Mouse (Mus musculus) right cerebral cortex, postnatal 25 days (tissue): ENCODE measurements at regions not wholly inside any gene's neighbourhood (a gene's known extent, or its start where the extent isn't known, plus 50 kb on each side); places are given as distances from the start of the nearest gene placed in this dataset.

Experiments
- DNase-seq: peaks from one replicate; pipeline ENCODE4 v3.0.0; 2022

DNA sequence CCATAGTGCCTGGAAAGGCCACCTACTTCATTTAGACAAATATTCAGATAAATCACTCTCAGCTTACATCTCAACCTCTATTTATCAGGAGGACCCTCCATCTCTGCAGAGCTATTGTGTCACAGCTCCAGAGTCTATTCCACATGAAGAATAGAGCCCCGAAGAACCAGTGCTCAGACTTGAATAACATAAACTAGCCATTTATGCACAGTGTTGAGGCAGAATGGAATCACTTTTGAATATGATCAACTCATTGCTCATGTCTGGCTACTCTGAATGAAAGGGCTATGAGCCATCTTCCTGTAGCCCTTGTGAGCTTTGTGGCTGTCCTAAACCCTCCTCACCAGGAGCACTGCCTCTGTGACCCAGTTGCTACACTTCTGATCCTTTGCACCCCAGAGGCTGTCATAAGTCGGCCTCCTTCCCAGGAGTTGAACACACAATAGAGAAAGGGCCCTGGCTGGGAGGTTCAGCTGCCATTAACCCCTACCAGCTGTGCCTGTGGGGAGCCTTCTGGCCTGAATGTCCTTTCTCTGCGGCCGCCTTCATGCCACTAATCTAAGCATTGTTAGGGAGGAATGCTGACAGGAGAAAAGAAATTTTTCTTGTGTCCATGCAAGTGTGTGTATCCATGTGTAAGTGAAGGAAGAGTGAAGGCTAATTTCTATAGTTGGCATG is 195.5 kb upstream of the Sp8 start:
- DNase-seq = no peak

DNA sequence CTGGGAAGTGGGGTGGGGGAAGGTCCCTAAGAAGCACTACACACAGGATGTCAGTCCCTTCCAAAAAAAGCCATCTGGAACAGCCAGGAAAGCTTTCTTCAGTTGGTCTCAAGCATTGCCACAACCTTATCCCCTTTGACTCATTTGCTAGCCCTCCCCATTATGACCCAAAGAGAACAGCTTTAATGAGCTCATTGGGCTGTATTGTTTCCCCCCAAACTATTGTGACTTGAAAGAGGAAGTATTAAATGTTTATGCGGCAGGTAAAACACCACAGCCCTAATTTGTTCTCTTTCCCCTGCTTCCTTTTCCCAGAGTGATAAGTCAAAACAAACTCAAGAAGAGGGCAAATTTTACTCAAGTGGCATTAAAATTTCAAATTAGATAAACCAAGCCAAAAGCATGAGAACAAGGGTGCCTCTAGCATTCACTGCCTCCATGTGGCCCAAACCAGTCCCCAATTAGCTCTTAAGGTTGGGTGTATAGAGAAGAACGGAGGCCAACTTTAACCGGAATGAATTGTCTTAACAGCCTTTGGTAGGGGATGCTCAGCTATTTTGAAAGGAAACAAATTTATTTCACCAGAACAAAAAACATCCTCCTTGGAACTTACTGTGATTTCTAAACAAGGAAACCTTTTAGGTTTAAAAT is 196.7 kb upstream of the Sp8 start:
- no peak for DNase-seq

DNA sequence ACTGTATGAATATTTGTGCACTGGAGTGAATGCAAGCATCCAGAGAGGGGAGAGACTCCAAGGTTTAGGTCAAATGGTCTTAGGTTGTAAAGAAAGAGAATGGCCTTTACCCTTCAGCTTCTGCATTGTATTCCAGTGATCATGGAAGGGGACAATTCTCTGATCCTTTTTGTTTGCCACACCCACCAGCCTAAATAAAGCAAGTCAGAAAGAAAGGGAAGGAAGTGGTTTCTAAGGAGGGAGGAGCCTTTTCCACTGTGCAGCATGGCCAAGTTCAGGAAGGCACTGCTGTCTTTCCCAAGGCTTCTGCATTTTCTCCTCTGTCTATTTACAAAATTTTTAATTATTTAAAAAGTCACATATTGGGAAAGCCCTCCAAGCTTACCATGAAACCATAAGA is 197.5 kb upstream of the Sp8 start:
- DNase-seq = no peak

DNA sequence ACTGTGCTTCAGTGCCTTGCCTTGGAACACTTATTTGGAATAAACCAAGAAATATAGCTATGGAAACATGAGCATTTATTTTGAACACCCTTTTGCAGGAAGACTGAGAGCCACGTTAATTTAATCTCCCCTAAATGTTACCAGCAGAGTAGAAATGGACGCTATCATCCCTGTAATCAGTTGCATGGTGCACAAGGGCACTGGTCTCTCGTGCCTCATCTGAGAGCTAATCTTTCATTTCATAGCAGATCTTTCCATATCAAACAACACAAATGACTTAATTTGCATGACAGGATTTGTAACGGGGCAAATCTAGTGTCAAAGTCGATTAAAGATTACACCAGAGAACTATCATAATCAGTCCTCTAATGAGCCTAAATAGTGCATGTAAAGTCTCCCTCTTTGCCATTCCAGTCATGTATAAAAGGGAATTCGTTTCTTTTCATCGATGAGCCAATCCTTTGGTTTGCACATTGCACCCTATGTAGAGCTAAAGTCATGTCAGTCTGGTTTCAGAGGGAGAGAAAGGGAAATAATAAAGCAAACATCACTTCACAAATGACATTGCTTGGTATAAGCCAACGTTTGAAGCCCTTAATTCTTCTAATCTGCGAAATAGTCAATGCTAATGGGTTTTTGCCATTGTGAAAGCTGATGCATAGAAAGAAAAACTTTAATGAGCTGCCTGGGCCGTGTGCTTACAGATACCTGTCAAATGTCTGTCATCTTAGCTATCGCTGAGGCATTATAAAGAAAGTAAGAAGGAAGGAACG is 198.7 kb upstream of the Sp8 start:
- DNase-seq = no peak

DNA sequence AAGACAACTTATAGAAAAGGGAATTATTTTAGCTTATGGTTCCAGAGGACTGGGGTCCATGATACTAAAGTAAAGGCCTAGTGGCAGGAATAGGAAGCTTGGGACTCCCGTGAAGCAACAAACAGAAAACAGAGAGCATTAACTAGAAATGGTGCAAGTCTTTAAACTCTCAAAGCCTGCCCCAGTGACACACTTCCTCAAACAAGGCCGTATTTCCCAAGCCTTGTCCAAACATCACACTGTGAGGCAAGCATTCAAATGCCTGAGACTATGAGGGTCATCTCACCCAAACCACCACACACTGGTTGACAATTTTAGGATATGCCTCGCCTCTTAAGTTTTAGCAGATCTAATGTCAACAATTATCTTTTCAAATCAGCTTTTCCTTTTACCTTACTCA is 205.2 kb upstream of the Sp8 start:
- no peak for DNase-seq

DNA sequence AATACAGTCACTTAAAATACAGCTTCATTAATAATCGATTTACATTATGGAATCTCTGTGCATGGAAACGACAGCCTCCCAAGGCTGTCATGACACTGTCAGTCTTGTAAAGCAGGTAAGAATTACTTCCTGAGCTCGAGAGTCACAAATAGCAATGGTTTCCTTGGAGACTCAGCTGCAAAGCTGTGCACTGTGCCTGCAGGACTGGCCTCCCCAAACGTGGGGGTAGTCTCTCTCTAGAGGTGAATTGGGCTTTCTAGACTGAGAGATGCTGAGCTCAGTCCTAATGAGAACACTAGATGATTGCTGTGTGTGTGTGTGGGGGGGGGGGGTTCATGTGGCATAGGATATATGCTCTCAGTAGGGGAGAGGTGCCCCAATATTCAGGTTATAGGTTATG is 208.9 kb upstream of the Sp8 start:
- DNase-seq = no peak

DNA sequence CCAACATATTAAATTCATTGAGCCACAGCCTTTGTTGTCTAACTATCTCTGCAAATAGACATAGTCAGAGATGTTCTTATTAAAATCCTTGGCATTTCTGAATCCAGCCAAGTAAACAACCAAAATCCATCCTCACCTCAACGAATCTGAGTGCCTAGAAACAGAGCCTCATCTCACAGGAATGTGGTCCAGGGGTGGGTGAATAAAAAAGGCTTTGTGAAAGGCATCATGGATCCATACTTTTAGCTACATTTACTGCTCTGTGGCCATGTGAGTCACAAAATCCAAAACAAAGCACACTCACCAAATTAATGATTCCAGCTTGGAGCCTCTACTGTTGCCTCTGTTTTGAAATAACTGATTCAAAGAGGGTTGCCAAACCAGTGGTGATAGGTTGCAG is 210.7 kb upstream of the Sp8 start:
- DNase-seq = no peak

DNA sequence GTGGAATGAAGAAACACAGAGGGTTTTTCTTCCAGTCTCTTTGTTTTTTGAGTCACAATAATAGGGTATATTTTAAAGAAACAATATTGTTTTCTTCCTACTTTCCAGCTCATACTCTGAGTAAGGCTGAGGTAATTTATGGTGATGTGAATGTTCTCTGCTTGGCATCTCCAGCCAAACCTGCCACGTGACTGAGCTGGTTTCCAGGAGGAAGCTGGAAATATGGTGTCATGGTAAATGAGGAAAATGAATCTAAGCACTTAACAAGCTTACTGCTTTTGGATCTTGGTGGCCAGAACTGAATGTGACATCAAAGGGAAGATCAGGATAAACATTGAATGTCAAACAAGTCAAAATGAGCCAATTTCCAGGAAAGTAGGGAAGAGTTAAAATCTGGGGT is 215.8 kb upstream of the Sp8 start:
- DNase-seq = no peak

DNA sequence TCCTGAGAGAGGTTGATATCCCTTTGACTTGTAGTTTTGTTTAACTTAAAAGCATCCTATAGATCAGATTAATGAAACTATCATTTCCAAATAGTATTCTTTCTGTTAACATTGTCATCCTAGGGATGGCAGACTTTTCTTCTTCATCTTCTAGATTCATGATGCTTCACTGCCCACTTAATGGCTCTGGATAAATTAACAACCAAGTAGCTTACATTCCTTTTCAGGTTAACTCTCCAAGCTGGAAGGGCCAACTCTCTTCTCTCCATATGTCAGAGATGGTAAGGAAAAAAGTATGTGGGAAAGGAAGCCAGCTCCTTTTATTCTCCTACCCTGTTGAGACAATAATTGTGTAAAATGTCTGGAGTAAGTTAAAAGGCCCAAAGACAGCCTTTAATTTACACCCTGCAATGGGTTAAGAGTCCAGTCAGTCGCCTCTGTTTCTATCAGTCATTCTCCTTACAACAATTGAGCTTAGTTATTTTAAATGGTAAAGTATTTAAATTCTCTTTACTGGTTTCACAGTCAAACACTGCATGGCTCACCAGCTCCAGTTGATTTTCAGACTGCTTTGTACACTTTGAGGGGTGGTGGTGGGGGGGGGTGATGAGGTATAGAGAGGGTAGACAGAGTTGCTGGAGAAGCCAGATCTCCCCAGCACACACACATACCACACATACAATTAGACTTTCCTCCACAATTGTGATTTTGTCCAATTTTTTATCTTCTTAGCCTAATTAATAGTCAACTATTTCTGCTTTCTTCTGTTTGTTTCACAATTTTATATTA is 224.2 kb upstream of the Sp8 start:
- no peak for DNase-seq

DNA sequence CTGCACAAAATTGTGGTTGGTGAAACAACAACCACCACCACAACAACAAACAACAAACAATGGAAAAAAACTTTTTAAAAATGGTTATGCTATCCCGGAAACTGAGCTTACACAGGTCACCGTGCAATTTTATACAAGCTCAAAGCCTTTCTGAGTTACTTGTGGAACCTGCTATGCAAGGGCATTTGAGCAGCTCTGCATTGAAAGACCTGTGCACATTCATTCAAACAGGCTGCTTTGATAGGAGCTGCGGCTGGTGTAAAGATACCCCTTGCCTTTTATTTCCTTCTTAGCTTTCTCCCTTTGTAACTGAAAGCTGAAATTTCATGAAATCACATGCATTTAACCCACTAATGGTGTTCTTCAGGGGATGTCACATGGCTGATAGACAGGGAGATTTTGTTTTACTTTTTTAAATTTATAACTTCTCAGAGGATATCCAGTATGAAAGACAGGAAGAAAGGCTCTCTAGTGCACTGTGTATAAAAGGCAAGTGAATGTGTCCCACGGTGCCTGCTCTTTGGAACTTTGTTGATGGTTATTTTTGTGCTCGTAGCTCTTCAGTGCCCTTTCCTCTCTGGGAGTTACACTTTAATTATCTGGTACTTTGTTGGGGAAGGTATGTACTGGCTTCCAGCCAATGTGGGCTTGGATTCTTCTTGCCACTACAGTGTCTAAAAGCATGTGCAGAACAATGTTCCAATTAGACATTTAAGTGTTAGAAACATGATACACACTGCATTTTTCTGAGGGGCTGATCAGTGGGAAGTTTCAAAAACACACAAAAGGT is 225.1 kb upstream of the Sp8 start:
- DNase-seq = no peak

DNA sequence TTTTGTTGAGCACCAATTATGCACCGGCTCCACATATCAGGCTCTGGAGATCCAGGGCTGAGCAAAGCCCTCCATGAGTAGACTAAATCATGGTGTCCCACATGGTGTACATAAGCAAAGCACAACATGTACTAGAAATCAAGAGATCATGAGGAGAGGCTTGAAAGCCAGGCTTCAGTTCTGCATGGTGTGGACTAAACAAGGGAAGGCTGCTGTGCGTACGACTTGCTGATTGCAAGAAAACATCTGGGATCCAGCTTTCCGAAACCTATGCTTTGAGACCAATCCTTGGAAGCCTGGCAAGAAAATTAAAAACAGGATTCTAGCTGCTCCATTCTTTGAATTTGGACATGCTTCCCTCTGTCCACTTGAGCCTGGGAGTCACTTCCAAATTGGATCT is 249.1 kb upstream of the Sp8 start:
- DNase-seq = no peak

DNA sequence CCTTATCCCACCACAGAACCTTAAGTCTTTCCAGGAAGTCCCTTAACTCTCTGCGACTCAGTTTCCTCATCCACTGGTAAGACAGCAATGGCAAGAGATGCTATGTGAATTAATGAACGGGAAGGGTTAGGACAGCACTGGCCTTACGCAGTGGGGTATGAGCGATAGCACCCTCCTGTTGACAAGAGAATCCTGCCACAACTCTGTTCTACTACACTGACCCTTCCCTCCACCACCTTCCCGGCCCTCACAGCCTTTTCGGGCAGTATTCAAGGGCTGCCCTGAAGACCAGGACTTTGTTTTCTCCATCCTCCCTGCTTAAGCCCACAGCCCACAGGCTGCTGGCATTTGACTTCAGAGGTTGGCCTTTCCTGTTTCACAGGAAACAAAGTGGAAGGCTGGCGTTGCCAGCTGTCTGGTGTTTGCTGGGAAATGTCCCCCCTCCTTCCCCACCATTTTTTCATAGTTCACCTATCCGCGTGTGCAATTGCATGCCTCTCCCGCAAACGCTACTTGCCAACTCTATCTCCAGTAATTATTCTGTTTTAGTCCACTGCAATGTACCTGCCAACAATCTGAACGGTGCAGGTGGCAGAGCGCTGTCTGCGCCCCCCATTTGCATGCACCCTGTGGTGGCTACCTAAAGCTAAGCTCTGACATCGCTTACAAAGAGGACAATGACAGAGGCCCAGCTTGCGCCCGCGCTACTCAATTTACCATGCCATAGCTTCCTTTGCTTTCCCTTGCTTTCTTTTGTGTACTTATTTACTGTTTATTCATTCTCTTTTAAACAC is 251.2 kb upstream of the Sp8 start:
- no peak for DNase-seq

DNA sequence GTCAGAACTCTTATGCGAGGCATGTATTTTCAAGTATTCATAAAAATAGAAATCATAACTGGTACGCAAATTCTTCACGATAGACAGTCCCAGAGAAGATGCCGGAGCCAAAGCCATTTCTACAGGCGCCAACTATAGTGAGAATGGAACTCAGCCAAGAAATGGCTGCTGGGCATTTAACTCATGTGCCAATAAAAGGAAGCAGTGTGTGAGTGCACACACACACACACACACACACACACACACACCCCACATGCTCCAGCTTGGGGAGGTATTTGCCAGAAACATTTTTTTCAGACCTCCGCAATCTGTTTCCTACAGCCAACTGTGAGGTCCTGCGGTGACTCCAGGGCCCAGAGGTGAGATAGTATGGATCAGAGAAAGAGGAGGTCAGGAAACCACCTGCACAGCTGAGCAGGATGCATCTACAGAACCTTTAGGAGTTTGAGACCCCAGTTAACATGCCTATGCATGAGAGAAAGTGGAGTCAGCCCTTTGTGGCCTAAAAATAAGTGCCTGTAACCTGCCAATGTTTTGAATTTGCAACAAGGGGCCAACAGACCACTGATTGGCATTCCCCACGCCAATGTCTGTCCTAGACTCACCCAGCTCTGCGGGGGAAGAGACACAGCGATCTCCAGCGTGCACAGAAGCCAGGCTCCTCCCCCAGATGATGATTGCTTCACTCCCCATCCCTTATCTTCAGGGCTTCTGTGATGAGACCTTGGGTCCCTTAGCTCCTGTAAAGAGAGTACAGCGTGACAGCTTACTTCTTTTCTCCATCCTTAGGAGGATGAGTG is 262.1 kb upstream of the Sp8 start:
- DNase-seq = no peak

DNA sequence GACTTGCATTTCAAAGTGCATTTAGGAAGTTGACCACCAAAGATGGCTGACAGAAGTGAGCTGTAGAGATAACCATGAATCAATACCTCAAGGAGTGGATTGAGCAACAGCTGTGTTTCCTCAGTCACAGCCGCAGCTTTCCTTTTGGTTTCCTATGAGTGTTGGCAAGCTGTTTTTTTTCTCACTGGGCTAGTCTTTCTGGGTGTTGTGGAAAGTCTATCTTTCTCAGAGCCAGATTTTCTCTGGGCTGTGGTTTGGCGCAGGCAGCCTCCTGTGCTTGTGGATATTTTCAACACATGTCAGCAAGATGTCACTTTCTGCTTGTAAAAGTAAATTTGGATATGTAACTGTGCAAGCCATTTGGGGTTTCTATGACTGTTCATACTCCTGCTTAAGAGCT is 268.6 kb upstream of the Sp4 start:
- no peak for DNase-seq

DNA sequence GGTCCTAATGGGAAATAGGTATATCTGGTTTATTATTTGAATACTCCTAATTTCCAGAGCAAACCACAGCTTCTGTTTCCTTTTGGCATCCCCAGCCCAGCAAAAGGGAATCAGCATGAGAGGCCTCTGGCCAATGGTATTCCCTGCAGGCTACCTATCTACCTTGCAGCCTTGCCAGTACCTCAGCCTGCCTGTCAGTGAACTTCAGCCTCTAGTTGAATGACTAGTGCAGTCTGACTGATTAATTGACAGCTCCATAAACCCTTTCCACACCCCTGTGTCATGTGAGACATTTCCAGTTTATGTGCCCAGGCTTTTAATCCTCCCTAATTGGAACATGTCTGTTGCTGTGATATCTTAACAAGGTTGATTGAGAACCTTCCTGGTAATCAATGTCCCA is 265.4 kb upstream of the Sp4 start:
- no peak for DNase-seq

DNA sequence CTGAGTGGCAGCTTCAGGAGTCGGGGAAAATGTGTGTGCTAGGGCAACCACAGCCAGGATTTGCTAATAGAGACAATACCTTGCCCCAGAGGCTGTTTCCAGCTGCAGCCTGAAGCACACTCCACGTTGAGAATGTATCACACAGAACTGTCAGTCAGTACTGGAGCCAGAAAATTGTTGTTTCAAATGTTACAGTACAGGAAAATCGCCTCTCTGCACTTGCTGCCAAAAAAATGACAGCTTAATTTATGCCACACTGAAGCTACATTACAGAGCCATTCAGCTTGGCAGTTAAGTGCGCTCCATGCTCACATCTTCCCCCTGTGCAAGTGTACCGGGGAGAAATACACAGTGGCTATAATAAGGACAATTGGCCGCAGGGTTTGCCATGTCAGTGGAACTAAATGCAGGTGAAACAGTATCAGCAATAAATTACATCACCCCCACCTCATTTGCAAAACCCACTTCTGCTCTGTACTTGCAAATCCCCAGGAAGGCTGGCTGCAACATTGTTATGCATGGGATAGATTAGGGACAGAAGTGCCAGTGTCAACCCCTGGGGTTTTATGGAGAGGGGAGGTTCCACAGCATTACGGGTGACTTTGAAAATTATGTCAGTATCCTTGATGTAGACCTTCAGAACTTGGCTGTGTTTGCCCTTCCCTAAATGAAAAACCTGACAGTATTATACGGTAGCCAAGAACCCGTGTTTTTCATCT is 263.3 kb upstream of the Sp4 start:
- DNase-seq = no peak

DNA sequence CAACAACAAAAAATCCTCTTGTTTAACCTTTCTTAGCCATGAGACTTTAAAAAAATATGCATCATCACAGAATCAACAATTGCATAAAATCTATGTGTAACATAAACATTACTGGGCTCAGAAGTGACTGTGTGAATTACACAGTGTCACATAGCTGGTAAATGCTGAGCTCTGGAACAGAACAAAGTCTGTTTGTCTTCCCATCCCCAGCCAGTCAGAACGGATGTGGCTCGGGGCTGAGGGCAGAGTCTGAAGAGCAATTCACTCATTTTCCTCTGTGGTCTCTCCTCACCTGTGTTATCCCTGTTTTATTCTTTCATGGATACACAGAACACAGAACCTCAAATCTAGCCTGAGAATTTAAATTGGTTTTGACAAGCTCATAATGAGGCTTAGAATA is 261.0 kb upstream of the Sp4 start:
- no peak for DNase-seq

DNA sequence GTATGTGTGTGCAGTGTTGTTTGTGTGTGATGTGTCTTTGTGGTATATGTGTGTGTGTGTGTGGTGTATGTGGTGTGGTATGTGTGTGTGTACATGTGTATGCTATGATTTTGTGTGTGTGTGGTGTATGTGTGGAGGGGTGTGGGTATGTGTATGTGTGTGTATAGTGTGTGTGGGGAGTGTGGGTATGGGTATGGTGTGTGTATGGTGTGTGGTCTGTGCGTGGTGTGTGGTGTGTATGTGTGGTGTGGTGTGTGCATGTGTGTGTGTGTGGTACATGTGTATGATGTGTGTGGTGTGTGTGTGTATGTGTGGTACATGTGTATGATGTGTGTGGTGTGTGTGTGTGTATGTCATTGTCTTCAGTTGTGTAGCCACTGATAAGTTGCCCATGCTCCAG is 247.8 kb upstream of the Sp4 start:
- no peak for DNase-seq

DNA sequence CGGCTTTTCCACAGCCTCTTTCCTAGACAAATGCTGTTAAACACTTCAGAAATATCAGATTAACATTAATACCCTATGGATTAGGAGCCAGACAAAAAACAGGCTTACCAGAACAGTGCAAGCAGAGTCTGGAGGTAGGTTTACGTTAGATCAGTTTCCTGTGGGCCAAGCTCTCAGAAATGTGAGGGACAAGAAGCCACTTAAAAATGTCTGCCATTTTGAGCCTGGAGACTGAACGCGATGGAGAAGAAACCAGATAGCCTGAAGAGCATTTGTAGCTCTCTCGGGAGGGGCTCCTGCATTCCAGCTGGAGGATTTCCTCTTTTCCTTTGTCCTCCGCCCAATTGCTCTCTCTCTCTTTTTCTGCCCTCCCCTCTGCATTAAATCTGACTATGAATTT is 239.1 kb upstream of the Sp4 start:
- DNase-seq = no peak

DNA sequence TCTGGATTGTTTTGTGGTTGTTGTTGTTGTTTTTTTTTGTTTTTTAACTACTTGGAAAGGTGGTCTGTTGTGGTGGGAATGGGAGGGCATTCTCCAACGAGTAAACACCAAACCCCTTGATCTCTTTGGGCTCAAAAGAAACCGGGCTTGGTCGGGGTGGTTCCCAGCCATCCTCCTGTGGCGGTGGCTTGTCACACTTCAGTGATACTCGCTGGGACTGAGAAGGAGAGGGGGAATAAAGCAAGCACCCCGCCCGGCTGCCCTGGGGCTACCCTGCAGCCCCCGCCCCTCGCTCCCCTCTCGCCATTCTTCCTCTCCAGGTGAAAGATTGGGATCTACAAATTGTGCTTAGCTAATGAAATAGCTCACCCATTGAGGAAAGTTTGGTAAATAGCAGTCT is 229.3 kb upstream of the Sp4 start:
- no peak for DNase-seq
